Mouse (Mus musculus) embryonic facial prominence, embryonic 13.5 days (tissue): Measurements from ENCODE around the gene Olfr1175-ps. TPM values are rescaled to one million over a fixed set of nuclear protein-coding genes. Genes with fewer than 3 reads are reported as not detected.

Experiments
- ATAC-seq: fragments of 200-750 bp; cut with Nextera tagmentation; 2 replicates; pipeline ENCODE4 v1.8.0; 2017; ENCODE audit warnings: low read depth; ENCODE audit not compliant: insufficient number of reproducible peaks, insufficient read depth, low FRiP score, low TSS enrichment
- H3K27ac ChIP-seq: fragments of 300-500 bp; sonication (generic); 2 replicates; pipeline ENCODE4 v1.5.1; 2015; ENCODE audit warnings: moderate library complexity, mild to moderate bottlenecking, inconsistent platforms
- H3K27me3 ChIP-seq: fragments of 300-500 bp; sonication (generic); 2 replicates; pipeline ENCODE4 v1.6.1; 2015; ENCODE audit warnings: mild to moderate bottlenecking, inconsistent platforms
- H3K36me3 ChIP-seq: fragments of 300-500 bp; sonication (generic); 2 replicates; pipeline ENCODE4 v1.6.1; 2015; ENCODE audit warnings: mild to moderate bottlenecking, inconsistent platforms
- H3K4me1 ChIP-seq: fragments of 300-500 bp; sonication (generic); 2 replicates; pipeline ENCODE4 v1.6.1; 2015; ENCODE audit warnings: inconsistent platforms
- H3K4me2 ChIP-seq: fragments of 300-500 bp; sonication (generic); 2 replicates; pipeline ENCODE4 v1.6.1; 2015; ENCODE audit warnings: moderate library complexity, mild to moderate bottlenecking, inconsistent platforms
- H3K4me3 ChIP-seq: fragments of 300-500 bp; sonication (generic); 2 replicates; pipeline ENCODE4 v1.5.1; 2015; ENCODE audit warnings: mild to moderate bottlenecking, inconsistent platforms
- H3K9ac ChIP-seq: fragments of 300-500 bp; sonication (generic); 2 replicates; pipeline ENCODE4 v1.6.1; 2015; ENCODE audit warnings: mild to moderate bottlenecking, inconsistent platforms
- H3K9me3 ChIP-seq: fragments of 300-500 bp; sonication (generic); 2 replicates; pipeline ENCODE4 v1.6.1; 2016; ENCODE audit warnings: inconsistent platforms
- WGBS: fragments of 180-500 bp; shearing (Covaris S2); methylation state at CpG from one replicate; pipeline ENCODE4 v1.1.7; 2015; ENCODE audit warnings: mixed read lengths; 5-methylcytosine and 5-hydroxymethylcytosine counted together
- polyA plus RNA-seq: library from polyadenylated mRNA; unstranded; fragments of >200 nt; fragmentation: Nextera tagmentation; extraction: Ambion mirVana; gene quantifications from 2 replicates; pipeline ENCODE4 v1.2.1, GENCODE M21; 2015

Olfr1175-ps gene
- polyA plus RNA-seq = not detected in 2 replicates

GRCm38 (mm10) chr2:88327115-88327514, at the start of gene Olfr1175-ps:
Gene Olfr1175-ps (minus strand): TSS chr2:88327215.
- no peak for ATAC-seq
- Histone ChIP-seq H3K27ac (no peak within 1 kb of the TSS), H3K36me3 (no peaks in the 10 kb centered on the region), H3K4me3 (no peak within 1 kb of the TSS), H3K4me2 (no peak within 1 kb of the TSS), H3K9me3 (no peaks in the 10 kb centered on the region), H3K4me1 (no peaks in the 10 kb centered on the region), H3K9ac (no peak within 1 kb of the TSS), H3K27me3 (no peaks in the 10 kb centered on the region)
- 82% methylated on average over 2 of the region's 2 CpGs for WGBS

- H3K36me3 ChIP-seq = no peaks in the 10 kb centered on the region
- no peak overlapping the region for H3K27ac ChIP-seq
- WGBS = 3% methylated on average over 2 of the region's 2 CpGs
- H3K9me3 ChIP-seq = no peaks in the 10 kb centered on the region
- no peak overlapping the region for H3K4me2 ChIP-seq
- ATAC-seq = no peak
- no peak overlapping the region for H3K4me3 ChIP-seq
- no peaks in the 10 kb centered on the region for H3K4me1 ChIP-seq
- H3K9ac ChIP-seq = no peak overlapping the region
- H3K27me3 ChIP-seq = no peaks in the 10 kb centered on the region
Observed at GRCm38 (mm10) chr2:88356304-88356703, 29.3 kb upstream of the Olfr1175-ps start.

DNA sequence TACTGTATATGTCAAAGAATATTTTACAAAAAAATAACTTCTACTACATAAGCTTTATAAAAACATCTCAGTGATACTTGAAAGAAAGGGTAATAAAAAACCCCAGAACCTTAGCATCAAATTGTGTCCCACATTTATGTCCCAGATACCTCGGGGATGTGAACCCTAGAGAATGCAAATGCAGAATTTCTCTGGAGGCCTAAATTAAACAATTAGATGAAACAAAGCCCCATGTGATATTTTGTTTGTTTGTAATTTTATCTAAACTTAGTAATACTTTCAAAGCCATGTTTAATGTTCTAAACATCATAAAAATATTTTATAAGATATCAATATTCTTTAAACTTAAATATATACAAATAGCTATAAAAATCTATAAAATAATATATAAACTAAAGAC, 19.4 kb upstream of the Olfr1175-ps start, which contains the start of gene Olfr1177-ps:
Gene Olfr1177-ps (minus strand): TSS at position 101 of the 400 bp plus-strand sequence.
- Histone ChIP-seq H3K36me3 (no peaks in the 10 kb centered on the region), H3K4me1 (no peaks in the 10 kb centered on the region), H3K4me2 (no peak within 1 kb of the TSS), H3K9ac (no peak within 1 kb of the TSS), H3K9me3 (no peaks in the 10 kb centered on the region), H3K27ac (no peak within 1 kb of the TSS), H3K27me3 (no peaks in the 10 kb centered on the region), H3K4me3 (no peak within 1 kb of the TSS)
- 79% methylated on average over 1 of the region's 1 CpGs for WGBS
- ATAC-seq = no peak

DNA sequence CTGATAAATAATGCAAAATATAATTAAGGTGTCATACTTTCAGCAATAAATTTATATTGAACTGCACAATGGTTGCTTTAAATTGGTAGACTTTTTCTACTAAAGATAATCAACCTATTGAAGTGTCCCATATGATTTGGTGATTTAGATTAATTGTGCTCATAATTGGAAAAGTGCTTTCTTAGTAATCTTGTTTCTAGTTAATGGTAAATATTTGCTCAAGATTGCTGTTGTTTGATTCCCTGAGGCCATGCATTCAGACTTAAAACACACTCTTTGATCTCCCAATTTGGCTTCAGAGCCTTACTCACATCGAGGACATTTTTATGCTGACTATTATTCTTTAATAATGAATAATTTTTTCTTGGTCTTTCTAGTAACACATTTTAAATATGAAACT, 9.4 kb upstream of the Olfr1175-ps start, which contains the start of gene Olfr1176:
Gene Olfr1176 (plus strand): TSS at position 301 of the 400 bp plus-strand sequence.
- no peak for ATAC-seq
- H3K9me3 ChIP-seq = no peaks in the 10 kb centered on the region
- no peaks in the 10 kb centered on the region for H3K36me3 ChIP-seq
- H3K4me2 ChIP-seq = no peak within 1 kb of the TSS
- no peaks in the 10 kb centered on the region for H3K27me3 ChIP-seq
- H3K9ac ChIP-seq = no peak within 1 kb of the TSS
- WGBS = 53% methylated on average over 1 of the region's 1 CpGs
- H3K27ac ChIP-seq = no peak within 1 kb of the TSS
- H3K4me3 ChIP-seq = no peak within 1 kb of the TSS
- no peaks in the 10 kb centered on the region for H3K4me1 ChIP-seq

DNA sequence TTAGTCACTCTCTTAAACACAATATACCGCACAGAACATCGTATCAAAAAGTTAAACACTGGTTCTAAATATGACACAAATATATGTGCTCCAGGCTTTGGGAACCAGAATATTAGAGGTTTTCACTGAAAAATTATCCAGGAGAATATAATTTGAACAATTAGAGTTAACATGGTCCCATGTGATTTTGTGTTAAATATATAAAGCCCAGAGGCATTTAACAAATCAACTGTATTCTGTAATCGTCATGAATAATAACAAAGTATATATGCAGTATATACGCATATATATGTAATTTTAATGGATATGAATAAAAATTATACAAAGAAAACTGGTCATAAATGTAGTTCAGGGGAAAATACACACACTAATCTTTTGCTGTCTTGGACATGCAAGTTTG, 12.0 kb downstream of the Olfr1175-ps start, which contains the start of gene Olfr1174-ps:
Gene Olfr1174-ps (minus strand): TSS at position 101 of the 400 bp plus-strand sequence.
- Histone ChIP-seq H3K9me3 (no peaks in the 10 kb centered on the region), H3K9ac (no peak within 1 kb of the TSS), H3K36me3 (no peaks in the 10 kb centered on the region), H3K4me2 (no peak within 1 kb of the TSS), H3K27me3 (no peaks in the 10 kb centered on the region), H3K4me1 (no peaks in the 10 kb centered on the region), H3K4me3 (no peak within 1 kb of the TSS), H3K27ac (no peak within 1 kb of the TSS)
- ATAC-seq = no peak
- 94% methylated on average over 4 of the region's 4 CpGs for WGBS

DNA sequence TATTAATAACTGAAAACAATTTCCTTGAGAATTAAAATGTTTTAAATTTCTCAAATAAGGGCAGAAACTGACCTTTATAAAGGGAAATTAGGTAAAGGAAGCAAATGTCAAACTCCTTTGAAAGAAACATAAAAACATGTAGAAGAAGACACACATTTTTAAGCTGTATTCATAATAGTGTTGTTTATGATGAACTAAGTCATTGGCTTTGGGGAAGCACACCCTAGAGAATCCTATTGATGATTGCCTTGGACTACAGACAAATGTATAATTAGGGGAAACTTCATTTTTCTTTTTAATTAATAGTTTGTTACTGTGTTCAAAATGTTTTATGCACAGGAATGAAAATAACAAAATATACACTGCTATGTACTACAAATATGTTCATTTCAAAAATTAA, 47.2 kb downstream of the Olfr1175-ps start, which contains the start of gene Olfr1173:
Gene Olfr1173 (minus strand): TSS at position 101 of the 400 bp plus-strand sequence.
- Histone ChIP-seq H3K27ac (no peak within 1 kb of the TSS), H3K4me2 (no peak within 1 kb of the TSS), H3K9ac (no peak within 1 kb of the TSS), H3K36me3 (no peaks in the 10 kb centered on the region), H3K4me1 (no peaks in the 10 kb centered on the region), H3K9me3 (no peaks in the 10 kb centered on the region), H3K27me3 (no peaks in the 10 kb centered on the region), H3K4me3 (no peak within 1 kb of the TSS)
- no peak for ATAC-seq

Other genes with a start within 250 kb of the Olfr1175-ps start
- gene Olfr1164, start 233.2 kb downstream of the Olfr1175-ps start, polyA plus RNA-seq = not detected in 2 replicates
- gene Olfr1166, start 198.9 kb downstream of the Olfr1175-ps start, polyA plus RNA-seq = not detected in 2 replicates
- gene Olfr1167, start 172.0 kb downstream of the Olfr1175-ps start, polyA plus RNA-seq = not detected in 2 replicates
- gene Olfr1168, start 145.3 kb downstream of the Olfr1175-ps start, polyA plus RNA-seq = not detected in 2 replicates
- gene Olfr1170, start 98.9 kb downstream of the Olfr1175-ps start, polyA plus RNA-seq = not detected in 2 replicates
- 0.06 TPM in 1 of 2 replicates, not detected in the other for gene Olfr1173, start 47.3 kb downstream of the Olfr1175-ps start, polyA plus RNA-seq
- not detected in 2 replicates for gene Olfr1174-ps, start 12.1 kb downstream of the Olfr1175-ps start, polyA plus RNA-seq
- not detected in 2 replicates for gene Olfr1176, start 9.5 kb upstream of the Olfr1175-ps start, polyA plus RNA-seq
- not detected in 2 replicates for gene Olfr1177-ps, start 19.3 kb upstream of the Olfr1175-ps start, polyA plus RNA-seq
- gene Olfr1178, start 59.8 kb upstream of the Olfr1175-ps start, polyA plus RNA-seq = not detected in 2 replicates
- not detected in 2 replicates for gene Olfr1179, start 79.2 kb upstream of the Olfr1175-ps start, polyA plus RNA-seq
- not detected in 2 replicates for gene Olfr1180, start 91.9 kb upstream of the Olfr1175-ps start, polyA plus RNA-seq
- not detected in 2 replicates for gene Olfr1181, start 99.0 kb upstream of the Olfr1175-ps start, polyA plus RNA-seq
- gene Gm13757, start 121.9 kb upstream of the Olfr1175-ps start, polyA plus RNA-seq = not detected in 2 replicates
- gene Olfr1183, start 127.7 kb upstream of the Olfr1175-ps start, polyA plus RNA-seq = not detected in 2 replicates
- gene Olfr1184, start 156.4 kb upstream of the Olfr1175-ps start, polyA plus RNA-seq = not detected in 2 replicates
- gene Olfr1185-ps1, start 166.1 kb upstream of the Olfr1175-ps start, polyA plus RNA-seq = not detected in 2 replicates
- not detected in 2 replicates for gene Olfr1186, start 191.3 kb upstream of the Olfr1175-ps start, polyA plus RNA-seq
- not detected in 2 replicates for gene Olfr1188, start 229.7 kb upstream of the Olfr1175-ps start, polyA plus RNA-seq